Mouse (Mus musculus) thymus, adult 2 months (tissue): ENCODE data around the gene Bach2. TPM values are rescaled to one million over a fixed set of nuclear protein-coding genes. Genes with fewer than 3 reads are reported as not detected.

Experiments
- DNase-seq: peaks from one replicate; pipeline ENCODE4 v3.0.0; 2021
- H3K27ac ChIP-seq: fragments of 200-500 bp; 2 replicates; pipeline ENCODE4 v1.5.1; 2012; ENCODE audit warnings: low read length, control low read depth; ENCODE audit not compliant: control insufficient read depth, insufficient read depth
- H3K27me3 ChIP-seq: fragments of 200-500 bp; 2 replicates; pipeline ENCODE4 v1.6.1; 2012; ENCODE audit warnings: mild to moderate bottlenecking, low read length, moderate library complexity, mixed read lengths; ENCODE audit not compliant: control insufficient read depth, insufficient read depth
- H3K36me3 ChIP-seq: fragments of 200-500 bp; 2 replicates; pipeline ENCODE4 v1.6.1; 2012; ENCODE audit warnings: mild to moderate bottlenecking, low read length, moderate library complexity; ENCODE audit not compliant: control insufficient read depth, insufficient read depth
- H3K4me1 ChIP-seq: fragments of 200-500 bp; replicated peaks from 2 replicates; pipeline ENCODE4 v1.6.1; 2012; ENCODE audit warnings: low read length; ENCODE audit not compliant: control insufficient read depth, insufficient read depth
- H3K4me3 ChIP-seq: fragments of 200-500 bp; 2 replicates; pipeline ENCODE4 v1.5.1; 2012; ENCODE audit warnings: mild to moderate bottlenecking, low read length, control low read depth, moderate library complexity; ENCODE audit not compliant: control insufficient read depth, insufficient read depth
- CTCF ChIP-seq: fragments of 200-500 bp; IDR thresholded peaks from 2 replicates; pipeline ENCODE4 v1.5.1; 2012; ENCODE audit warnings: mild to moderate bottlenecking, control low read depth, low read length, moderate library complexity, borderline replicate concordance; ENCODE audit not compliant: control insufficient read depth, poor library complexity, insufficient read depth; ENCODE audit errors: extremely low read depth
- POLR2A ChIP-seq: fragments of 200-500 bp; IDR thresholded peaks from 2 replicates; pipeline ENCODE4 v1.6.1; 2012; ENCODE audit warnings: mild to moderate bottlenecking, low read length, control low read depth, moderate library complexity; ENCODE audit not compliant: control insufficient read depth, poor library complexity, insufficient read depth; ENCODE audit errors: extremely low read depth
- WGBS: fragments of 180-500 bp; shearing (Covaris S2); methylation state at CpG from one replicate; pipeline ENCODE4 v1.1.7; 2018; 5-methylcytosine and 5-hydroxymethylcytosine counted together
- polyA plus RNA-seq: library from polyadenylated mRNA; depleted of rRNA; stranded (reverse); fragments of >200 nt; gene quantifications from 2 replicates; pipeline ENCODE4 v1.2.3, GENCODE M21; 2012

Bach2 gene
- polyA plus RNA-seq, 1 experiment: 9.4 TPM

DNA sequence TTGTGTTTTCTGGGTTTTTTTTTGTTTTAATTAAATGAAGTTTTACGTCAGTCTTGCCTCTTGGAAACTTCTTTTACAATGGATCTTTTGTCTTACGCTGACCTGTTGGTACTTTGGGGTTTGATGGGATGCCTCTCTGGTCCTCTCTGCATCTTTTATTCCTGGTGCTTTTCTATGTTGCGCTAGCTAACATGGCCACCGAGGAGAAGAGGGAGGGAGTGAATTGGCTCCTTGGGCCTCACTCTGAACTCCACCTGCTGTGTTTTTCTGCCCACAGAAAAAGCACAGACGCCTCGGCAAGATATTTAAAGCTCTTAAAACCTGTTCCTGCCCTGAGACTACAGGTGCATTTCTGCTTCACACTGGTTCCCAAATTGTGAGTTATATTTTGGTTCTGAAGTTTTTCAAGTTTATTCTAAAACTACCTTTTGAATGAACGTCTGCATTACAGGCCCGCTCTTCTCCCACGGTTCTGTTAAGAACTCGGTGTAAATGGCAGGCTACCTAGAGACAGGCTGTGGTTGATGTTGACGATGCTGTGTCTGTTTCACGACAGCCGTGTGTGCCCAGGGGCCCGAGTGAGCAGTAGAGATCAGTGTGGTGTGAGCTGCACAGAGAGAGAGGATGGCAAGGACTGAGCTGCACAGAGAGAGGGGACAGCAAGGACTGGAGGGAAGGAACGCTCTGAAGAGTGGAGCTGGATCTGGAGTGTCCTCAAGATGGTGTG is 13.5 kb downstream of the Bach2 start:
- TF ChIP-seq POLR2A (no peak), CTCF (no peak)
- no peaks in the 10 kb centered on the region for H3K36me3 ChIP-seq
- peak overlapping the region; percentile 15; the same call in 1 of the 2 replicates for H3K4me3 ChIP-seq
- 53% methylated on average over 15 of the region's 15 CpGs for WGBS
- peak overlapping the region; percentile 79 for H3K27ac ChIP-seq
- no peak for DNase-seq
- peaks cover 43% of the 10 kb centered on the region for H3K4me1 ChIP-seq
- H3K27me3 ChIP-seq: no peaks in the 10 kb centered on the region

GRCm38 (mm10) chr4:32257686-32258085 is 19.1 kb downstream of the Bach2 start:
- Histone ChIP-seq H3K4me1 (peaks cover 34% of the 10 kb centered on the region), H3K4me3 (no peak overlapping the region), H3K36me3 (no peaks in the 10 kb centered on the region), H3K27me3 (no peaks in the 10 kb centered on the region), H3K27ac (peak overlapping the region; percentile 72)
- peak; percentile 39 for DNase-seq
- TF ChIP-seq POLR2A (no peak), CTCF (0 out of 2 replicates have a peak, but pooled peaks have one; percentile 26)
- 4% methylated on average over 12 of the region's 12 CpGs for WGBS

DNA sequence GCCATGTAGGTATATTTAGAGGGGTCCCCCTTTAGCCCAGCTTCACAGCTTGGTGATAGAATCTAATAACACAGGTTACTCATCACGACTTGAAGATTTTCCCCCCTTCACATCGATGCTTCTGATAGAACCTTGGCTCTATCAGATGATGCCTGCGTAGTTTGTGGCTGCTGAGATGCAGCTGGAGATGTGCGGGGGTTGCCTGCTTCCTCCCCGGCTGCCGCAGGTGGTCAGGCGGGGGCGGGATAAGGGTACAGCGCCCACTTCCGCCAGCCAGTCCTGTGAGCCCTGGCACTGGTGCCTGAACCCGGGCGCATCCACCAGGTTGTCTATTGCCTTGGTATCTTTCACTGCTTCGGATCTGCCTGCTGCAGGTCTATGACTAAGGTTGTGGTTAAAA is 19.5 kb downstream of the Bach2 start:
- Histone ChIP-seq H3K4me3 (no peak overlapping the region), H3K27ac (peak overlapping the region; percentile 72), H3K27me3 (no peaks in the 10 kb centered on the region), H3K36me3 (no peaks in the 10 kb centered on the region), H3K4me1 (peaks cover 38% of the 10 kb centered on the region)
- WGBS: 1% methylated on average over 13 of the region's 13 CpGs
- TF ChIP-seq CTCF (0 out of 2 replicates have a peak, but pooled peaks have one; percentile 9), POLR2A (no peak)
- peak; percentile 90 for DNase-seq

GRCm38 (mm10) chr4:32258596-32258995 is 20.0 kb downstream of the Bach2 start:
- TF ChIP-seq CTCF (no peak), POLR2A (no peak)
- peaks cover 42% of the 10 kb centered on the region for H3K4me1 ChIP-seq
- no peaks in the 10 kb centered on the region for H3K36me3 ChIP-seq
- 67% methylated on average over 7 of the region's 7 CpGs for WGBS
- H3K27ac ChIP-seq: peak overlapping the region; percentile 71
- H3K4me3 ChIP-seq: no peak overlapping the region
- H3K27me3 ChIP-seq: no peaks in the 10 kb centered on the region
- no peak for DNase-seq

DNA sequence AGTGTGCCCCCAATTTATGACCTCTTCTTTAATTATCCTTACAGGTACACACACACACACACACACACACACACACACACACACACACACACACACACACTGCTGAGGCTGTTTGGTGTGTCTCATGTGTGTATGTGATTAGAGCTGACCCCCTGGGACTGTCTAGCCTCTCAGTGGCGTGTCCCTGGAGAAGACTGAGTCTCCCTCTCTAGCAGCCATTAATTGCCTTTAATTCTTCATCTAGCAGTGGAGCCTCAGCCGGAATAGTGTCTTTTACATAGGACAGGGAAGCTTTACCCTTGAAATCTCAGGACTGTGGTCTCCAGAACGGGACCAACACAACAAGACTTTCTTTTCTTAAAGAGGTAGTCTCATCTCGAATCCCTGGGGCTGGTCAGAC is 22.3 kb downstream of the Bach2 start:
- 87% methylated on average over 4 of the region's 4 CpGs for WGBS
- Histone ChIP-seq H3K4me3 (no peak overlapping the region), H3K4me1 (peaks cover 56% of the 10 kb centered on the region)

GRCm38 (mm10) chr4:32262825-32263684 is 24.5 kb downstream of the Bach2 start:
- H3K27me3 ChIP-seq: no peaks in the 10 kb centered on the region
- H3K36me3 ChIP-seq: no peaks in the 10 kb centered on the region
- peak overlapping the region; percentile 68 for H3K27ac ChIP-seq
- H3K4me1 ChIP-seq: peaks cover 43% of the 10 kb centered on the region
- TF ChIP-seq POLR2A: no peak
- TF ChIP-seq CTCF: no peak
- no peak overlapping the region for H3K4me3 ChIP-seq
- WGBS: 89% methylated on average over 20 of the region's 20 CpGs
- no peak for DNase-seq

More for the DNA sequence above, 22.3 kb downstream of the Bach2 start:
- no peak for DNase-seq
- Histone ChIP-seq H3K36me3 (no peaks in the 10 kb centered on the region), H3K27ac (no peak overlapping the region), H3K27me3 (no peaks in the 10 kb centered on the region)
- no peak for TF ChIP-seq POLR2A
